Mouse (Mus musculus) embryonic facial prominence, embryonic 13.5 days (tissue): ENCODE results near the gene Inpp5d. TPM values are rescaled to one million over a fixed set of nuclear protein-coding genes. Genes with fewer than 3 reads are reported as not detected.

Experiments
- ATAC-seq: fragments of 200-750 bp; cut with Nextera tagmentation; 2 replicates; pipeline ENCODE4 v1.8.0; 2017; ENCODE audit warnings: low read depth; ENCODE audit not compliant: insufficient number of reproducible peaks, insufficient read depth, low FRiP score, low TSS enrichment
- H3K27ac ChIP-seq: fragments of 300-500 bp; sonication (generic); 2 replicates; pipeline ENCODE4 v1.5.1; 2015; ENCODE audit warnings: moderate library complexity, mild to moderate bottlenecking, inconsistent platforms
- H3K27me3 ChIP-seq: fragments of 300-500 bp; sonication (generic); 2 replicates; pipeline ENCODE4 v1.6.1; 2015; ENCODE audit warnings: mild to moderate bottlenecking, inconsistent platforms
- H3K36me3 ChIP-seq: fragments of 300-500 bp; sonication (generic); 2 replicates; pipeline ENCODE4 v1.6.1; 2015; ENCODE audit warnings: mild to moderate bottlenecking, inconsistent platforms
- H3K4me1 ChIP-seq: fragments of 300-500 bp; sonication (generic); 2 replicates; pipeline ENCODE4 v1.6.1; 2015; ENCODE audit warnings: inconsistent platforms
- H3K4me2 ChIP-seq: fragments of 300-500 bp; sonication (generic); 2 replicates; pipeline ENCODE4 v1.6.1; 2015; ENCODE audit warnings: moderate library complexity, mild to moderate bottlenecking, inconsistent platforms
- H3K4me3 ChIP-seq: fragments of 300-500 bp; sonication (generic); 2 replicates; pipeline ENCODE4 v1.5.1; 2015; ENCODE audit warnings: mild to moderate bottlenecking, inconsistent platforms
- H3K9ac ChIP-seq: fragments of 300-500 bp; sonication (generic); 2 replicates; pipeline ENCODE4 v1.6.1; 2015; ENCODE audit warnings: mild to moderate bottlenecking, inconsistent platforms
- H3K9me3 ChIP-seq: fragments of 300-500 bp; sonication (generic); 2 replicates; pipeline ENCODE4 v1.6.1; 2016; ENCODE audit warnings: inconsistent platforms
- WGBS: fragments of 180-500 bp; shearing (Covaris S2); methylation state at CpG from one replicate; pipeline ENCODE4 v1.1.7; 2015; ENCODE audit warnings: mixed read lengths; 5-methylcytosine and 5-hydroxymethylcytosine counted together
- polyA plus RNA-seq: library from polyadenylated mRNA; unstranded; fragments of >200 nt; fragmentation: Nextera tagmentation; extraction: Ambion mirVana; gene quantifications from 2 replicates; pipeline ENCODE4 v1.2.1, GENCODE M21; 2015

The Inpp5d gene
- polyA plus RNA-seq, result 3.6 and 5.9 TPM in 2 replicates

GRCm38 (mm10) chr1:87620211-87620668 lies at the start of gene Inpp5d:
TSS of gene Inpp5d (plus strand) at chr1:87620312.
- 79% methylated on average over 12 of the region's 12 CpGs for WGBS
- Histone ChIP-seq H3K4me2 (peak within 1 kb of the TSS; percentile 7; the same call in 1 of the 2 replicates), H3K4me3 (peak within 1 kb of the TSS; percentile 17), H3K9ac (no peak within 1 kb of the TSS), H3K9me3 (no peaks in the 10 kb centered on the region), H3K36me3 (no peaks in the 10 kb centered on the region), H3K4me1 (0 out of 2 replicates have a peak, but pooled peaks cover 3% of the 10 kb centered on the region), H3K27ac (no peak within 1 kb of the TSS), H3K27me3 (no peaks in the 10 kb centered on the region)
- ATAC-seq, result no peak

GRCm38 (mm10) chr1:87573261-87573660 lies 46.9 kb upstream of the Inpp5d start:
- H3K27me3 ChIP-seq, result no peaks in the 10 kb centered on the region
- WGBS, result 79% methylated on average over 5 of the region's 5 CpGs
- no peak overlapping the region for H3K27ac ChIP-seq
- no peaks in the 10 kb centered on the region for H3K36me3 ChIP-seq
- H3K4me1 ChIP-seq, result no peaks in the 10 kb centered on the region
- H3K4me3 ChIP-seq, result no peak overlapping the region
- H3K9me3 ChIP-seq, result no peaks in the 10 kb centered on the region
- H3K9ac ChIP-seq, result no peak overlapping the region
- H3K4me2 ChIP-seq, result no peak overlapping the region
- no peak for ATAC-seq

- Histone ChIP-seq H3K27me3 (no peaks in the 10 kb centered on the region), H3K9ac (no peak within 1 kb of the TSS), H3K36me3 (no peaks in the 10 kb centered on the region), H3K4me1 (no peaks in the 10 kb centered on the region), H3K27ac (no peak within 1 kb of the TSS), H3K9me3 (no peaks in the 10 kb centered on the region), H3K4me2 (no peak within 1 kb of the TSS), H3K4me3 (no peak within 1 kb of the TSS)
- ATAC-seq, result no peak
- WGBS, result 70% methylated on average over 6 of the region's 6 CpGs
These were observed 46.3 kb upstream of the Inpp5d start, which contains the start of gene Ngef for GRCm38 (mm10) chr1:87573800-87574215. TSS of gene Ngef (minus strand) at chr1:87573870.

- WGBS, result 65% methylated on average over 6 of the region's 6 CpGs
- no peak overlapping the region for H3K27ac ChIP-seq
- H3K9ac ChIP-seq, result no peak overlapping the region
- H3K4me2 ChIP-seq, result no peak overlapping the region
- no peaks in the 10 kb centered on the region for H3K27me3 ChIP-seq
- no peaks in the 10 kb centered on the region for H3K36me3 ChIP-seq
- no peak for ATAC-seq
- no peak overlapping the region for H3K4me3 ChIP-seq
- H3K9me3 ChIP-seq, result no peaks in the 10 kb centered on the region
- no peaks in the 10 kb centered on the region for H3K4me1 ChIP-seq
These were observed 45.8 kb upstream of the Inpp5d start for GRCm38 (mm10) chr1:87574353-87574752.

GRCm38 (mm10) chr1:87574785-87575184 lies 45.3 kb upstream of the Inpp5d start:
- 0 out of 2 replicates have a peak, but pooled peaks have one; percentile 43 for ATAC-seq
- Histone ChIP-seq H3K27me3 (no peaks in the 10 kb centered on the region), H3K4me2 (no peak overlapping the region), H3K36me3 (no peaks in the 10 kb centered on the region), H3K4me3 (no peak overlapping the region), H3K27ac (no peak overlapping the region), H3K9ac (no peak overlapping the region), H3K4me1 (no peaks in the 10 kb centered on the region), H3K9me3 (no peaks in the 10 kb centered on the region)
- 72% methylated on average over 7 of the region's 7 CpGs for WGBS

GRCm38 (mm10) chr1:87578965-87579364 lies 41.1 kb upstream of the Inpp5d start:
- H3K4me2 ChIP-seq, result no peak overlapping the region
- 84% methylated on average over 6 of the region's 6 CpGs for WGBS
- H3K9me3 ChIP-seq, result no peaks in the 10 kb centered on the region
- ATAC-seq, result no peak
- no peak overlapping the region for H3K27ac ChIP-seq
- no peak overlapping the region for H3K9ac ChIP-seq
- H3K4me1 ChIP-seq, result no peaks in the 10 kb centered on the region
- H3K27me3 ChIP-seq, result peaks cover 6% of the 10 kb centered on the region; the same call in 1 of the 2 replicates
- H3K4me3 ChIP-seq, result no peak overlapping the region
- no peaks in the 10 kb centered on the region for H3K36me3 ChIP-seq

GRCm38 (mm10) chr1:87580824-87581223 lies 39.3 kb upstream of the Inpp5d start:
- Histone ChIP-seq H3K36me3 (no peaks in the 10 kb centered on the region), H3K4me1 (no peaks in the 10 kb centered on the region), H3K27me3 (peaks cover 6% of the 10 kb centered on the region; the same call in 1 of the 2 replicates), H3K4me3 (no peak overlapping the region), H3K9ac (no peak overlapping the region), H3K4me2 (no peak overlapping the region), H3K27ac (no peak overlapping the region), H3K9me3 (no peaks in the 10 kb centered on the region)
- 11% methylated on average over 3 of the region's 3 CpGs for WGBS
- ATAC-seq, result no peak

GRCm38 (mm10) chr1:87589162-87589561 lies 30.9 kb upstream of the Inpp5d start:
- Histone ChIP-seq H3K27ac (no peak overlapping the region), H3K9ac (no peak overlapping the region), H3K9me3 (no peaks in the 10 kb centered on the region), H3K36me3 (no peaks in the 10 kb centered on the region), H3K4me1 (no peaks in the 10 kb centered on the region), H3K27me3 (no peaks in the 10 kb centered on the region), H3K4me2 (no peak overlapping the region), H3K4me3 (no peak overlapping the region)
- 89% methylated on average over 7 of the region's 7 CpGs for WGBS
- no peak for ATAC-seq

- H3K27ac ChIP-seq, result no peak overlapping the region
- no peak overlapping the region for H3K4me3 ChIP-seq
- H3K27me3 ChIP-seq, result no peaks in the 10 kb centered on the region
- no peaks in the 10 kb centered on the region for H3K36me3 ChIP-seq
- H3K9me3 ChIP-seq, result no peaks in the 10 kb centered on the region
- no peaks in the 10 kb centered on the region for H3K4me1 ChIP-seq
- no peak overlapping the region for H3K4me2 ChIP-seq
- no peak for ATAC-seq
- WGBS, result 87% methylated on average over 8 of the region's 8 CpGs
- no peak overlapping the region for H3K9ac ChIP-seq
These were observed 30.1 kb upstream of the Inpp5d start for GRCm38 (mm10) chr1:87589980-87590379.

GRCm38 (mm10) chr1:87594261-87594660 lies 25.9 kb upstream of the Inpp5d start:
- Histone ChIP-seq H3K4me1 (no peaks in the 10 kb centered on the region), H3K4me3 (no peak overlapping the region), H3K9ac (no peak overlapping the region), H3K27me3 (no peaks in the 10 kb centered on the region), H3K36me3 (no peaks in the 10 kb centered on the region), H3K27ac (no peak overlapping the region), H3K4me2 (no peak overlapping the region), H3K9me3 (no peaks in the 10 kb centered on the region)
- no peak for ATAC-seq
- WGBS, result 73% methylated on average over 3 of the region's 3 CpGs

- Histone ChIP-seq H3K4me2 (no peak overlapping the region), H3K9ac (no peak overlapping the region), H3K27ac (no peak overlapping the region), H3K9me3 (no peaks in the 10 kb centered on the region), H3K4me3 (no peak overlapping the region), H3K4me1 (no peaks in the 10 kb centered on the region), H3K27me3 (no peaks in the 10 kb centered on the region), H3K36me3 (no peaks in the 10 kb centered on the region)
- 92% methylated on average over 10 of the region's 10 CpGs for WGBS
- no peak for ATAC-seq
These were observed 25.4 kb upstream of the Inpp5d start for GRCm38 (mm10) chr1:87594671-87595070.

GRCm38 (mm10) chr1:87600533-87600932 lies 19.6 kb upstream of the Inpp5d start:
- Histone ChIP-seq H3K36me3 (no peaks in the 10 kb centered on the region), H3K9me3 (no peaks in the 10 kb centered on the region), H3K4me2 (no peak overlapping the region), H3K9ac (no peak overlapping the region), H3K27ac (no peak overlapping the region), H3K27me3 (no peaks in the 10 kb centered on the region), H3K4me3 (no peak overlapping the region), H3K4me1 (no peaks in the 10 kb centered on the region)
- 74% methylated on average over 7 of the region's 7 CpGs for WGBS
- ATAC-seq, result no peak
